Mouse (Mus musculus): ENCODE data around the gene Gdnf.

Gene Gdnf

DNA sequence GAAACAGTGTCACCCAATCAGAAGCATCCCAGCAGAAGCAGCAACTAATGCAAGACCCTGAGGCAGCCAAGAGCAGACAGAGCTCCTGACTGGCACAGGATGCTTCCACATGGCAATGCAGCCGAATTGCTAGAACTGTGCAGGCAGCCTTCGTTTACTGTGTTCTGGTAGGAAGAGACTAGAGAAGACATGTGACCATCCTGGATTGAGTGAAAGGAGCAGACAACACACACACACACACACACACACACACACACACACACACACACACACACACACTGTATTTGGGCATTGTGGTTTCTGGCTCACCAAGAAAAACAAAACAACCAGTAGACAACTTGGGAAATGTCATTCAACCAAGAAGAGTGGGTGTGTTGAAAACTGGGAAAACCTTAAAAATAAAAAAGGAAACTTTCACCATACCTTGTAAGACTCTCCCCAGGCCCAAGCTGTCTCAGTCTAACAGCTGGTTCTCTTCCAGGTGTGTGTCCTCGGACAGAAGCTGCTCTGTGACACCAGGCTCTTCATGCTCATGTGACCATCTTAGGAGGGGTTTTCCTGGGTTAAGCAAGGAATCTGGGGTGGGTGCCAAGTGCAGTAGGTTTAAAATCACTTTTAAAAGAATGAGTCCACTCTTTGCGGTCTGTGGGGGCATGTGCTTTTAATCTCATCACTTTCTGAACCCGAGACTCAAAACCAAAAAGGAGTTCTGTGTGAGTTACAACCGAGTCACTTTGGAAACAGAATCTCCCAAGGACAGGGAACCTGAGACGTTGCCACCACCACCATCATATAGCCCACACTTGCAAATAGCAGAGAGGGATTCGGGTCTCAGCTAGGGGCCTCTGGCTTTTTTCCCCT, 27.6 kb downstream of the Gdnf start:
- no peak for TF ChIP-seq GATA4 (IDR thresholded peaks at IDR 0.05; ENCODE audit: insufficient replicate concordance, low read length)

DNA sequence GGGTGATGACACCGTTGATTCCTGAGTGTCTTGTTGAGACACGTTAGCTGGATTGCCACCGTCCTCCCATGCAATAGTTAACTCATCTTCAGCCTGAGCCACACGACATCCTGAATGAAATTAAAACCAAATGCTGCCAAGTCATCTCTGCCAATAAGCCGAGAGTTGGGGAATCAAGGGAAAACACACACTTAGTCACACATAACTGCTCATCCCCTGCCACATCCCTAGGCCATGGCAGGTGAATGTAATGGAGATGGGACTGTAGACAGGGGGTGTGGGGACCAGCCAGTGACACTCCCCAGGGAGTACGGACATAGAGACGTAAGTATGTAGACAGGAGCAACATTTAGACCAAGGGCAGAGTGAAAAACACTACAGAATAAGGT, 28.3 kb downstream of the Gdnf start:
- no peak for TF ChIP-seq GATA4 (IDR thresholded peaks at IDR 0.05; ENCODE audit: insufficient replicate concordance, low read length)

DNA sequence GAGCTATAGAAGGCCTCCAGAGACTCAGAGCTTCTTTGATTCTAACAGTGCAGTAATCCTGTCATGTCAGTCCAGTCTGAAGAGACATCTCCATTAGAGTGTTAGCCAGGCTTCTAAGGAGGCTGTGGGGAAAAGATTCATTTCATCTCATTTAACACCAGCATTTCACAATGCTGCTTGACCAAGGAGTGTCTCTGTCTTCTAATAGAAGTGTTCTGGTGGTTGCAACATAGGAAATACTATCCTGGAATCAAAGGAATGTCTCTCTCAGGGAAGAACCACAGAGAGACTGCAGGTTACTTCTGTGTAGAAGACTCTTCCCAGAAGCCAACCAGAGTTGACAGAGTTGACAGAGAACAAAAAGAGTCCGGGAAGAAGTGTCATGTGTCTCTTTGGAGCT, 31.0 kb downstream of the Gdnf start:
- no peak for TF ChIP-seq GATA4 (IDR thresholded peaks at IDR 0.05; ENCODE audit: insufficient replicate concordance, low read length)

DNA sequence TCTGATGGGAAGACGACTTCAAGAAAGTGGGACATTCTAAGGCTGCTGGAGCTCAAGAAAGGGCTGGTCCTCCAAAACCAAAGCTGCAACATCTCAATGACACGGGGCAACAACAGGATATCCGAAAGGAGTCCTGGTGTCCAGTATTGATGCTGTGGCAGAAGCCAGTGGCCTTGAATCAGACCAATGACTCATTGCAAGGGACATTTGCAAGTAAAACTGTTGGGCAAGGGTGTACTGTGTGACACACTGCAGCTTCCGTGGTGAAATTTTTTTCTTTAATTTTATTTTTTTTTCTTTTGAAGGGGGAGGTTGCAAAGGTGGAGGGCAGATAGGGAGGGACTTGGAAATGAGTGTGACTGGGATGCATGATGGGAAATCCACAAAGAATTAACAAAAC, 31.8 kb downstream of the Gdnf start:
- TF ChIP-seq GATA4 (IDR thresholded peaks at IDR 0.05; ENCODE audit: insufficient replicate concordance, low read length), result no peak

DNA sequence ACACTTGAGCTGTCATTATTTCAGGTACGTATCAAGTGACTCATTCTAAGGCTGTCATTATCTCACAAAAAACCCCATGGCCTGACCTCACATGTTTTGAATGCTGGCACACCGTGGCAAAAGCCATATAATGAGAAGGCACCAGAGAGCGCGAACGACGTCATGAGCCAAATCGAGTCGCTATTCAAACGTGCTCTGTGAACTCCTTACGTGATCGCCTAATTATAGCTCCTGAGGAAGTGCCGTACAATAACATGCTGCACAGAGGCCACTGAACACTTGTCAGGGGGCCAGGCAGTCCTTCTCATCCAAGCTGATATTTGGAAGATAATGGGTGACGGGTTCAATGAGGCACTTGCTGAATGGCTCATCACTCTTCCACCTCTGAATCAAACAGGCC, 46.8 kb downstream of the Gdnf start:
- TF ChIP-seq GATA4 (IDR thresholded peaks at IDR 0.05; ENCODE audit: insufficient replicate concordance, low read length), result no peak

DNA sequence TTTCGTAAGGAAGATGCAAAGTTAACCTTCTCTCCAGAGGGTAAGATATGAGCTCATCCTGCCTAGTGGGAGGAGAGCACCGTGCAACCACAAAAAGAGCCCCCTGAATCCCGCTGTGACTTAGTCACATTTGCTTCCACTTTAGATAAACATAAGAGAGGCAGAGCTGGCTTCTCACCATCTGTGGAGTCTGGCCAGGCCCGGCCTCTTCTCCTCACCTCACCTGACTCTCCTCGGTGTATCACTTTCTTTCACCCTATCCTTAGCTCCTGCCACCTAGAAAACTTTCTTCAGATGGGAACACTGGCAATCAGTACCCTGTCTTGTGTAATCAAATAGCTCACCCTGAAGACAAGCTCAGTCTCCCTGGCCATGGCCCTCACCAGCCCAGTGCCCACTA, 48.2 kb downstream of the Gdnf start:
- no peak for TF ChIP-seq GATA4 (IDR thresholded peaks at IDR 0.05; ENCODE audit: insufficient replicate concordance, low read length)

DNA sequence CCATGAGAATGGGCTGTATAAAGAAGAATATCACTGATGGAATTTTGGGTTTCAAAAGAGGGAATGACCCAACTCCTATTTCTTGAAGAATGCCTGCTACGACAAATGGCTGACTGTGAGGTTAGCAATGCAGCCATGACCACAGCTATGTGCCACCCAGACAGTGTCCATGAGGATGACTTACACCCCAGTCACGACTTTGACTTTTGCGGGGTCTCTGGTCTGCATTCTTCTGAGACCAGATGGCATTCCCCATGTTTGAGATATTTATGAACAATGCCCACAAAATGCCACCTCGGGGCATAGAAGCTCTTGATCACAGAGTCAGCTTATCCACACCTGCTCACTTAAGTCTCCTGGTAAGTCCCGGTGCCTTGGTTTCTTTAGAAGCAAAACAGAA, 52.2 kb downstream of the Gdnf start:
- no peak for TF ChIP-seq GATA4 (IDR thresholded peaks at IDR 0.05; ENCODE audit: insufficient replicate concordance, low read length)

DNA sequence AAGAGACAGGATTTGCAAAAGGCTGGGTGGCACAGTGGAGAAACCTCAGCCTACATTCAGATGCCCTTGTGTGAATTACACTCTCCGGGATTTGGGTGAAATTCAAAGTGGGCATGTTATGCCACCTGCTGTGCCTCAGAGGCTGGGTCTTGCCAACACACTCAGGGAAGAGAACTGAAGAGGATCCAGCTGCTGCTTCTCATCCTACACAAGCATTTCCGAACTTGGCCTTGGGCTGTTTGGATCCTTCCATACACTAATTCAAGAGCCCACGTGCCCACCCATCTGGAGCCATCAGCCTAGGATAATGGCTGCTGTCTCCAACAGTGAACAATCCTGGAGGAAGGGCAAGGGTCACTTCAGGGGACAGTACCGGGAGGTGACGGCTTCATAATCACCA, 52.7 kb downstream of the Gdnf start:
- TF ChIP-seq GATA4 (IDR thresholded peaks at IDR 0.05; ENCODE audit: insufficient replicate concordance, low read length), result no peak

DNA sequence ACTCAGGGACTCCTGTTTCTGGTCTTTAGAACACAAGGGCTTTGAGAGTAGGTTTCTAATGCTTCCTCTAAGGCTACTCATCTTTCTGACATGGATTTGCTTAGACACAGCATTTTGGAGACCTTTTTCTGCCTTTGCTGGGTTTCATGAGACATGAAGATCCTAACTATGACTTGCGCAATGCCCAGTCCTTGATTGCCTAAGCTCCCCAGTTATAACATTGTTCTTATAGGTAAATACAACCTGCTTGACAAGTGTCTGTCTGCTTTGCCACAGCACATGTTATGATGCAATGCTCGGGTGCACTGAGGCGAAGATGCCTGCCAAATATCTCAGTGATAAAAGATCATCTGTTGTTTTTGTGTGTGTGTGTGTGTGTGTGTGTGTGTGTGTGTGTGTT, 54.7 kb downstream of the Gdnf start:
- no peak for TF ChIP-seq GATA4 (IDR thresholded peaks at IDR 0.05; ENCODE audit: insufficient replicate concordance, low read length)

DNA sequence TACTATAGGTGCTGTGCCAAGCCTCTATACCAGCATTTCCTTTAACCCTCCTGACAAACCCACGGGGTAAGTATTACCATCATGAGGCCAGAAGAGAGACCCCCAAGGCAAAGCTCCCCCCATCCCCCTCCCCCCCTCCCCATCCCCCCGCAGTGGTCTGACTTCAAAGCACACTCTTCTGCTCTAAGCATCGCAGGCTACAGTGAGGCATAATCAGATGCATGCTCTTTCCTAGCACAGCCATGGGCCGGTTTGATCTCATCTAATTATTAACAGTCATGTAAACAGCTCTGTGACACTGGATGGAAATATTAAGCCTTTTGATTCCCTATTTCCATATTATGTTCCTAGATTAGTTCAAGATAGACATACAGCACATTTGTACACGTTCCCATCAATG, 61.8 kb downstream of the Gdnf start:
- no peak for TF ChIP-seq GATA4 (IDR thresholded peaks at IDR 0.05; ENCODE audit: insufficient replicate concordance, low read length)

DNA sequence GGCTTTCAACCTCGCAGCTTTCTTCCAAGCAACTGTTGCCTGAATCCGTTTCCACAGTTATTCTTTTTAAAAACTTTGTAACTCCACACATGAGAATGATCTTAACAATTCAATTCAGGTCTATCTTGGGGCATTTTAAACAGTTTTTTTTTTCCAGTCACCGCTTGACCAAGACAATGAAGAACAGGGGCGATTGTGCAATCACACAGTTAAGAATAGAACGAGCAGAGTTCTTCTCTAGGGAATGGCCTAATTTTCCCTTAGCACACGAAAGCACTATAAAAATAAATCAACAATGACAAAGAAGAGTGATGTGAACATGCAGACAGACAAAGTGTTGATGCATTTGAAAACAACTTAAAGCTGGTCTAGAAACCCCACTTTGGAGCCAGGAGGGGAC, 65.2 kb downstream of the Gdnf start:
- no peak for TF ChIP-seq GATA4 (IDR thresholded peaks at IDR 0.05; ENCODE audit: insufficient replicate concordance, low read length)

DNA sequence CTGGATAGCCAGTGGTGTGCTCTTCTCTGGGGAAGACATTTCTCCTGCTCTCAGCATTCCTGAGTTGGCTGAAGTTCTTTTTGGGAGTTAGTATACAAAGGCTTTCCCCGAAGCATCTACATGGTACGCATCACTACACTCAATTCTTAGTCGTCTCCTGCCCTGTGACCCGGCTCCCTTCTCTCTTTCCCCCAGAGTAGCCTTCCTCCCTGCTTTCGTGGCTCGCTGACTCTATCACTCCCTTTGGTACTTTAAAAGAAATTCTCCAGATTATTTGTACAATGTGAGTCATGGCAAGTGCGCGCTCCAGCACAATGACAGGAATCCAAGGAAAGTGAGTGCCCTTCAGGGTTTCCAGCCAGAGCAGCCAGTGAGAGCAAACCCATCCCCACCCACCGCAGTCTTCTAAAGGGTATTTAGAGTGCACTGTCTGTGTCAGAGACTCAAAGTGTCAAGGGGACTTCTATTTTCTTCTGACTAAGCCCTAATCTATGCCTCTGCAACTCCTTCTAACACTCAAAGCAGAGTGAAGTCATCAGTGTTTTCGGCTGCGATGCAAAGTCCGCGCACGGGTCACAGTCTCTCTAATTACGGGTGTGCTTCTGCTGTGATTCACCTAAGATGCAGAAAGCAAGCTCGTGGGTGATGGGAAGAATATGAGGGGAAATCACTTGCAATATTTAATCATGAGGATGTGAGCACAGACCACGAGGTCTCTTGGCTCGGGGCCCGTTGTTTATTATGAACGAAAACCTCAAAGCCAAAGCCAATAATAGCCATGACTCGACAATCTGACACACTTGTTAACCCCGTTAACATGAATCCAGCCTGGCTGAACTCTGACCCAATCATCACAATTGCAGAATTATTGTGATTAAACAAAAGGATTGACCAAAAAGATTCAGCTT, 67.2 kb downstream of the Gdnf start:
- TF ChIP-seq GATA4 (IDR thresholded peaks at IDR 0.05; ENCODE audit: insufficient replicate concordance, low read length), result no peak

DNA sequence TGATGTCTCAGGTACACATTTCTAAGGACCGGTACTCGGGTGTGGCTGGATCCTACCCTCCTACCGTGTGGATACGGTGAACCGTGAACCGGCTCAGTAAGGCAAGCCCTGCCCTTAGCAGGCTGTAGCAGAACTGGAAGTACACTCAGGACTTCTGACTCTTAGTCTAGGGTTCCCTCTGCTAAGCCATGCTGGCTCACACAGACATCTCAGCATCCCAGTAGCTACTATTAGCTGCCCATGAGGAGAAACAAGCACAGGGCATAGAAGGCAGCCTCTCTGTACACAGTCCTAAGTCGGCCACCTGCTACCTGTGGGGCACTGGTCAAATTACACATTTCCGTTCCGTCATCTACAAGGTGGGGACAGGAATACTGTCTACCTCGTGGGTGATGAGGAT, 68.2 kb downstream of the Gdnf start:
- TF ChIP-seq GATA4 (IDR thresholded peaks at IDR 0.05; ENCODE audit: insufficient replicate concordance, low read length), result no peak

DNA sequence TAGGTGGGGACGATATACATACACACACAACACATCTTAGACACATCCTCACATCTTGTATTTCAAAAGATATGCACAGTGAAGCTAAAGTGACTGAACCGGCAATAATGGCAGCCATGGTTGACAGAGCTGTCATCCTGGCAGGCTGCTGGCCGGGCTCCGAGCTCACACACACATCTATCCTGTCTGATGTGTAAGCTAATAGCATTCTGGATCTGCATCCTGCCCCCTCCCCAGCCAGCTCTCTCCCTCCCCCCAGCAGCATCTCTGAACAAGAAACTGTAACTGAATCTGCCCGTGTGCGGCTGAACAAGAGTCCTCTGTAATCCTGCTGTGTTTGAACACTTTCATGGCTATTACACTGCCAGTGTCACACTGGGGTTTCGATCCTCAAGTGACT, 69.3 kb downstream of the Gdnf start:
- no peak for TF ChIP-seq GATA4 (IDR thresholded peaks at IDR 0.05; ENCODE audit: insufficient replicate concordance, low read length)

DNA sequence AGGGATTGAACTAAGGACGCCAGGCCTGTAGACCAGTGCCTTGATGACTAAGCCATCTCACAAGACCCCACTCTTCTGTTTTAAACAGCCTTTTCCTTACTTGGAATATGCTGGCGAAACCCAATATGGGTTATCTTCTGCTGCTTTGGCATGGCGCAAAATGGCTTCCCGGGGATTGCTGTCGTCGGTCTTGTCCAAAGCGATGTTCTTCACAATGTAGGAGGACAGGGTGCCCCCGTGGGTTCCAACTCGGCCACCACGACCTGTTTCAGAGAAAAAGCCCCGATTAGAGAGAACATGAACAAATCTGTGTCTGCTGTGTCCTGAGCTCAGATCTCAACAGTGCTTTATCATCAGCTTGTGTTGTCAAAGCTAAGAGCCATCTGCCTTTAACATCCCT, 73.5 kb downstream of the Gdnf start:
- TF ChIP-seq GATA4 (IDR thresholded peaks at IDR 0.05; ENCODE audit: insufficient replicate concordance, low read length), result no peak

DNA sequence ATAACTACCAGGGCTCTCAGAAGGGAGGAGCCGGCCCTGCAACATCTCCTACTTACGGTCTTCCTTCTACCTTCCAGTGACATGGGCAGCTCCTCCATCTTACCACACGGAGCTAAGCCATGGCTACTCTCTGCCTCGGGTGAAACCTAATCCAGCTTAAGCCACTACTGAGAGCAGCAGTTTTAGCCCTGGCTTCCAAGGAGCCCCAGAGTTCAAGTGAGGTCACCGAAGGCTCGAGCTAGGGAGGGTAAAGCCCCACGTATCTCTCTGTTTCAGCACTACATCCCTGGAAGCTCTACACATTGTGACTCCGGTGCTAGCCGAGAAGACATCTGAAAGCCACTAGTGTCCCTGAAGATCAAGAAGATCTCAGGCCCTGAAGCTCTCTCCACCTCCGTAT, 74.5 kb downstream of the Gdnf start:
- TF ChIP-seq GATA4 (IDR thresholded peaks at IDR 0.05; ENCODE audit: insufficient replicate concordance, low read length), result no peak
